Mouse (Mus musculus) limb, embryonic 13.5 days (tissue): ENCODE results near the gene Gtpbp8. TPM values are rescaled to one million over a fixed set of nuclear protein-coding genes. Genes with fewer than 3 reads are reported as not detected.
A peak's percentile ranks its signal among the peaks of the same experiment; 100 is the strongest.

ENCODE experiments used
- ATAC-seq: fragments of 200-750 bp; cut with Nextera tagmentation; 2 replicates; pipeline ENCODE4 v1.8.0; 2017; ENCODE audit warnings: low read depth, moderate number of reproducible peaks, moderate TSS enrichment; ENCODE audit not compliant: low FRiP score
- H3K27ac ChIP-seq: fragments of 300-500 bp; sonication (generic); 2 replicates; pipeline ENCODE4 v1.5.1; 2015; ENCODE audit warnings: inconsistent platforms, mild to moderate bottlenecking, moderate library complexity
- H3K27me3 ChIP-seq: fragments of 300-500 bp; sonication (generic); 2 replicates; pipeline ENCODE4 v1.6.1; 2015; ENCODE audit warnings: mild to moderate bottlenecking, inconsistent platforms
- H3K36me3 ChIP-seq: fragments of 300-500 bp; sonication (generic); 2 replicates; pipeline ENCODE4 v1.6.1; 2015; ENCODE audit warnings: inconsistent platforms, mild to moderate bottlenecking, moderate library complexity
- H3K4me1 ChIP-seq: fragments of 300-500 bp; sonication (generic); 2 replicates; pipeline ENCODE4 v1.6.1; 2015; ENCODE audit warnings: inconsistent platforms
- H3K4me2 ChIP-seq: fragments of 300-500 bp; sonication (generic); replicated peaks from 2 replicates; pipeline ENCODE4 v1.6.1; 2015; ENCODE audit warnings: inconsistent platforms, mild to moderate bottlenecking, moderate library complexity
- H3K4me3 ChIP-seq: fragments of 300-500 bp; sonication (generic); 2 replicates; pipeline ENCODE4 v1.5.1; 2015; ENCODE audit warnings: moderate library complexity, mild to moderate bottlenecking, inconsistent platforms
- H3K9ac ChIP-seq: fragments of 300-500 bp; sonication (generic); 2 replicates; pipeline ENCODE4 v1.6.1; 2015; ENCODE audit warnings: mild to moderate bottlenecking, inconsistent platforms
- H3K9me3 ChIP-seq: fragments of 300-500 bp; sonication (generic); 2 replicates; pipeline ENCODE4 v1.6.1; 2016; ENCODE audit warnings: inconsistent platforms
- WGBS: fragments of 180-500 bp; shearing (Covaris S2); methylation state at CpG from one replicate; pipeline ENCODE4 v1.1.7; 2015; 5-methylcytosine and 5-hydroxymethylcytosine counted together
- polyA plus RNA-seq: library from polyadenylated mRNA; unstranded; fragments of >200 nt; fragmentation: Nextera tagmentation; extraction: Ambion mirVana; gene quantifications from 2 replicates; pipeline ENCODE4 v1.2.1, GENCODE M21; 2015

Gtpbp8 gene
- polyA plus RNA-seq: 28.4 and 28.6 TPM in 2 replicates

DNA sequence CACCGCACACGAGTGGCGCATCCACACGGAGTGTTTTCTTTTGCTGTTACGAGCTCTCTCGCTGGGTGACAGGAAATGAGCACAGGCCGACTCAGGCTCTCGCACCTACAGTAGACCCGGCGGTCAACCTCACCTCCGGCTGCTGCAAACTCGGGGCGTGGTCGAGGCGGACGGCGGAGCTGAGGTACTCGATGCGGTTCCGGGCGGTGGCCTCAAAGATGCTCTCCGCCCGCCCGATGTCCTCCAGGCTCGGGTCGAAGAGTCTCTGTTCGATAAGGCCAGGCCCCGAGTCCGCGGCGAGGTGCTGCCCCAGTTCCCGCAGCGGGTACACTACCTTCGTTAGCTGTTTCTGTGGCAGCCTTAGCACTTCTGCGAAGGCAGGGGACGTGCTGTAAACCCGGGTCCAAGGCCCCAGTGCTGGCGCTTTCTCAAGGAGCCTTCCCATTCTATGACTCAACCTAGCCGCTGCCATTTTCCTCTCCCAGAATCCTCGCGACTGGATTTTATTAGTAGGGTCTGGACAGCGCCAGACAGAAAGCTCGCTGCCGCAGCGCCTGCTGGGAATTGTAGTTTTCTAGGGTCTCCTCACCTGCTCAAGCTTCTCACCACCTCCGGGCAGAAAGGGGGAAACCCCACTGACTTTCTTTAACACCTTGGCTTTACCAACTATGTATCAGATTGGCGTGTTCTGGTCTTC lies at the start of gene Gtpbp8:
TSS of gene Gtpbp8 (minus strand) at position 498 of the 697 bp plus-strand sequence.
- H3K36me3 ChIP-seq: peaks cover 8% of the 10 kb centered on the region
- peak within 1 kb of the TSS; percentile 98 for H3K27ac ChIP-seq
- no peaks in the 10 kb centered on the region for H3K9me3 ChIP-seq
- H3K4me3 ChIP-seq: peak within 1 kb of the TSS; percentile 81
- H3K4me1 ChIP-seq: peaks cover 13% of the 10 kb centered on the region
- under 1% methylated on average over 47 of the region's 47 CpGs for WGBS
- peak; percentile 96 for ATAC-seq
- peak within 1 kb of the TSS; percentile 90 for H3K9ac ChIP-seq
- peak within 1 kb of the TSS; percentile 81 for H3K4me2 ChIP-seq
- no peaks in the 10 kb centered on the region for H3K27me3 ChIP-seq

DNA sequence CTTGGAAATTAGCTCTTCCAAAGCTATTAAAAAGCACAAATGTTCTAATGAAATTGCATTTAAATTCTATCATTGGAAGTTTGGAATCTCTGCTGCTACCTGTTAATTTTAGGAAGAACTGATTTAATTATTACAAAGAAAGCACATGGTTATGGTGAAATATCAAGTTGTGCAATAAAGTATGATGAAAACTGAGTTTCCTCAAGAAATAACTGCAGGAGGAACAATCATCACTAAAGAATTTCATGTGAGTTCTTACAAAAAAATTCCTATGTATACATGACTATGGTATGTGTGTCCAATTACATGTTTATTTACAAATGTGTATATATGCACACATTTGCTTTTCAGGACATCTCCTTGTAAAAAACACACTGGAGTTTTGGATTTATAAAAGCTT lies 48.3 kb upstream of the Gtpbp8 start:
- Histone ChIP-seq H3K36me3 (no peaks in the 10 kb centered on the region), H3K27me3 (no peaks in the 10 kb centered on the region), H3K4me2 (no peak overlapping the region), H3K4me1 (no peaks in the 10 kb centered on the region), H3K9ac (no peak overlapping the region), H3K4me3 (no peak overlapping the region), H3K9me3 (no peaks in the 10 kb centered on the region), H3K27ac (no peak overlapping the region)
- ATAC-seq: no peak

DNA sequence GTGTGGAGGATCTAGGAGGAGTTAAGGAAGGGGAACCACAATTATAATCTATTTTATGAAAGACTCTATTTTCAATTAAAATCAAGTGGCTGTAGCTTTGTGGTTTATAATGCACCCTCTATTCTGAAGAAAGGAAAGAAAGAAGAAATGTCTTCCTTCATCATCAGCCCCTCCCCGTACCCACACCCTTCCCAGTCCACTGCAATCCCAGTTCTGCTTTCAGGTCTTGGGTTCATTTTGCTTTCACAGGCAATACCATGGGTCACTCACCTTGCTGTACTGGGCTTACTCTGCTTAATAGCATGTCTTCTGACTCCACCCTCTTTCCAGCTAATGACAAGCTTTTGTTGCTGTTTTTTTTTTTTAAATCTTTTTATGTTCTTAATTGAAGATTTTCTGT lies 40.8 kb upstream of the Gtpbp8 start:
- Histone ChIP-seq H3K9ac (no peak overlapping the region), H3K36me3 (no peaks in the 10 kb centered on the region), H3K4me2 (no peak overlapping the region), H3K4me1 (no peaks in the 10 kb centered on the region), H3K27ac (no peak overlapping the region), H3K27me3 (no peaks in the 10 kb centered on the region), H3K4me3 (no peak overlapping the region), H3K9me3 (no peaks in the 10 kb centered on the region)
- no peak for ATAC-seq
- 94% methylated on average over 1 of the region's 1 CpGs for WGBS

DNA sequence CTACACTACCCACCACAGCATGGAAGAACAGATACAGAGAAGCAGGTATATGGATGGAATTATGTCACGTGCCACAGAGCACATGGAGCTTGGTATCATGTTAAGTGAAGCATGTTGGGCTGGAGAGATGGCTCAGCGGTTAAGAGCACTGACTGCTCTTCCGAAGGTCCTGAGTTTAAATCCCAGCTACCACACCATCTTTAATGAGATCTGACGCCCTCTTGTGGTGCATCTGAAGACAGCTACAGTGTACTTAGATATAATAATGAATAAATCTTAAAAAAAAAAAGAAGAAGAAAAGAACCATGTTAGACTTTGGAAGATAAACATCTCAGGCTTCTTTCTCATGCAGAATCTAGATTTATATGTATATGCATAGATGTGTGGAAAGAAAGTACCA lies 34.6 kb upstream of the Gtpbp8 start:
- Histone ChIP-seq H3K27ac (no peak overlapping the region), H3K4me3 (no peak overlapping the region), H3K9me3 (no peaks in the 10 kb centered on the region), H3K9ac (no peak overlapping the region), H3K4me2 (no peak overlapping the region), H3K36me3 (no peaks in the 10 kb centered on the region), H3K4me1 (no peaks in the 10 kb centered on the region), H3K27me3 (no peaks in the 10 kb centered on the region)
- no peak for ATAC-seq
- WGBS: 70% methylated on average over 4 of the region's 4 CpGs

- no peaks in the 10 kb centered on the region for H3K27me3 ChIP-seq
- H3K27ac ChIP-seq: no peak overlapping the region
- 84% methylated on average over 5 of the region's 5 CpGs for WGBS
- no peaks in the 10 kb centered on the region for H3K4me1 ChIP-seq
- H3K9ac ChIP-seq: no peak overlapping the region
- H3K9me3 ChIP-seq: no peaks in the 10 kb centered on the region
- H3K36me3 ChIP-seq: no peaks in the 10 kb centered on the region
- no peak overlapping the region for H3K4me3 ChIP-seq
- ATAC-seq: no peak
- no peak overlapping the region for H3K4me2 ChIP-seq
These were observed 33.3 kb upstream of the Gtpbp8 start for GRCm38 (mm10) chr16:44779494-44779893.

- no peaks in the 10 kb centered on the region for H3K27me3 ChIP-seq
- H3K4me1 ChIP-seq: no peaks in the 10 kb centered on the region
- no peaks in the 10 kb centered on the region for H3K9me3 ChIP-seq
- H3K27ac ChIP-seq: no peak overlapping the region
- H3K4me2 ChIP-seq: no peak overlapping the region
- WGBS: 64% methylated on average over 17 of the region's 17 CpGs
- no peak for ATAC-seq
- no peak overlapping the region for H3K9ac ChIP-seq
- H3K36me3 ChIP-seq: no peaks in the 10 kb centered on the region
- H3K4me3 ChIP-seq: no peak overlapping the region
These were observed 32.5 kb upstream of the Gtpbp8 start for GRCm38 (mm10) chr16:44778538-44779147.

GRCm38 (mm10) chr16:44774201-44774600 lies 28.0 kb upstream of the Gtpbp8 start:
- Histone ChIP-seq H3K9me3 (no peaks in the 10 kb centered on the region), H3K36me3 (no peaks in the 10 kb centered on the region), H3K27me3 (no peaks in the 10 kb centered on the region), H3K9ac (no peak overlapping the region), H3K4me1 (no peaks in the 10 kb centered on the region), H3K4me3 (no peak overlapping the region), H3K4me2 (no peak overlapping the region), H3K27ac (no peak overlapping the region)
- no peak for ATAC-seq
- 84% methylated on average over 6 of the region's 6 CpGs for WGBS

- no peaks in the 10 kb centered on the region for H3K27me3 ChIP-seq
- no peak overlapping the region for H3K27ac ChIP-seq
- no peaks in the 10 kb centered on the region for H3K4me1 ChIP-seq
- ATAC-seq: no peak
- no peak overlapping the region for H3K4me2 ChIP-seq
- H3K36me3 ChIP-seq: no peaks in the 10 kb centered on the region
- 88% methylated on average over 3 of the region's 3 CpGs for WGBS
- no peak overlapping the region for H3K4me3 ChIP-seq
- H3K9ac ChIP-seq: no peak overlapping the region
- no peaks in the 10 kb centered on the region for H3K9me3 ChIP-seq
These were observed 27.5 kb upstream of the Gtpbp8 start for GRCm38 (mm10) chr16:44773673-44774072.

GRCm38 (mm10) chr16:44772577-44772976 lies 26.4 kb upstream of the Gtpbp8 start:
- Histone ChIP-seq H3K9ac (no peak overlapping the region), H3K27me3 (no peaks in the 10 kb centered on the region), H3K36me3 (no peaks in the 10 kb centered on the region), H3K4me1 (no peaks in the 10 kb centered on the region), H3K9me3 (no peaks in the 10 kb centered on the region), H3K27ac (no peak overlapping the region), H3K4me2 (no peak overlapping the region), H3K4me3 (no peak overlapping the region)
- ATAC-seq: no peak
- 65% methylated on average over 6 of the region's 6 CpGs for WGBS

DNA sequence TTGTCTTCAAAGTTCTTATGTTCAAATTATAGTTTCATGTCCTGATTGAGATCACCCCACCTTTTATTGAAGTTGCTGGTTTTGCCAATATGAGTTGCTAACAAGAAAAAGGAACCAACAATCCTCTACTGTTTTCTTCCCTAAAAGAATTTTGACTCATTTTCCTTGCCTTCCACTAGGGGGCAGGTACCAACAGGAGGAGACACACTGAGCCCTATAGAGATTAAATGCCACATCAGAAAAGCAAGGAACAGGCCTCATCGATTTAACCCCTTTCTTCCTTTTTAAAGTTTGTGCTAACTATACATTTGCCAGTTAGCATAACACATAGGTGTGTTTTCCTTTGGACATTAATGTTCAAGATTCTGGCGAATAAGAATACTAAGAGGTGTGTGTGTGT lies 21.8 kb upstream of the Gtpbp8 start:
- Histone ChIP-seq H3K27me3 (no peaks in the 10 kb centered on the region), H3K36me3 (no peaks in the 10 kb centered on the region), H3K9me3 (no peaks in the 10 kb centered on the region), H3K4me3 (no peak overlapping the region), H3K27ac (no peak overlapping the region), H3K4me2 (no peak overlapping the region), H3K9ac (no peak overlapping the region), H3K4me1 (no peaks in the 10 kb centered on the region)
- 56% methylated on average over 2 of the region's 2 CpGs for WGBS
- no peak for ATAC-seq

- H3K4me3 ChIP-seq: no peak overlapping the region
- no peaks in the 10 kb centered on the region for H3K36me3 ChIP-seq
- no peaks in the 10 kb centered on the region for H3K4me1 ChIP-seq
- no peak overlapping the region for H3K4me2 ChIP-seq
- no peak for ATAC-seq
- no peak overlapping the region for H3K9ac ChIP-seq
- no peaks in the 10 kb centered on the region for H3K27me3 ChIP-seq
- no peaks in the 10 kb centered on the region for H3K9me3 ChIP-seq
- WGBS: 88% methylated on average over 7 of the region's 7 CpGs
- no peak overlapping the region for H3K27ac ChIP-seq
These were observed 21.3 kb upstream of the Gtpbp8 start for GRCm38 (mm10) chr16:44767506-44767905.

- 79% methylated on average over 9 of the region's 9 CpGs for WGBS
- Histone ChIP-seq H3K27ac (no peak overlapping the region), H3K4me1 (no peaks in the 10 kb centered on the region), H3K9me3 (no peaks in the 10 kb centered on the region), H3K9ac (no peak overlapping the region), H3K27me3 (no peaks in the 10 kb centered on the region), H3K4me2 (no peak overlapping the region), H3K4me3 (no peak overlapping the region), H3K36me3 (no peaks in the 10 kb centered on the region)
- no peak for ATAC-seq
These were observed 20.2 kb upstream of the Gtpbp8 start for GRCm38 (mm10) chr16:44766320-44766892.
